Comparison of ENCODE assay signal across 21 mouse cellular contexts in genomic region chr6:22135038-22135631, GRCm38 (mm10).
DNase-seq lines count a peak whose midpoint lies in the region; ATAC-seq lines count a peak whose summit lies in the region.
"Had no signal": no experiment of that assay in that cellular context is flagged by ENCODE, and none has a peak within 500 bp of the region (broad histone marks: within the 10 kb centered on the region; RNA-seq: fewer than 3 reads in every experiment).

No protein-coding gene starts in this region.

- no peak overlapping the region for H3K4me3 ChIP-seq in lung, embryonic 15.5 days
- H3K4me3 ChIP-seq in limb, embryonic 15.5 days = no peak overlapping the region
- H3K4me3 ChIP-seq: embryonic facial prominence, embryonic 12.5 days; forebrain, embryonic 10.5 days; heart, embryonic 10.5 days; hindbrain, embryonic 13.5 days; left cerebral cortex, adult 2 months; midbrain, embryonic 10.5 days had no signal

- no peaks in the 10 kb centered on the region for H3K9me3 ChIP-seq in lung, embryonic 15.5 days
- H3K9me3 ChIP-seq in limb, embryonic 15.5 days = no peaks in the 10 kb centered on the region
- H3K9me3 ChIP-seq: embryonic facial prominence, embryonic 12.5 days; forebrain, embryonic 10.5 days; heart, embryonic 10.5 days; hindbrain, embryonic 13.5 days; midbrain, embryonic 10.5 days had no signal

- WGBS in lung, embryonic 15.5 days = 29% methylated on average over 10 of the region's 10 CpGs
- WGBS in limb, embryonic 15.5 days = 35% methylated on average over 10 of the region's 10 CpGs

- no peak overlapping the region for H3K9ac ChIP-seq in lung, embryonic 15.5 days
- no peak overlapping the region for H3K9ac ChIP-seq in limb, embryonic 15.5 days
- H3K9ac ChIP-seq: embryonic facial prominence, embryonic 12.5 days; forebrain, postnatal 0 days; hindbrain, embryonic 13.5 days had no signal

- no peak overlapping the region for H3K27ac ChIP-seq in lung, embryonic 15.5 days
- peak overlapping the region; percentile 62; the same call in 1 of the 2 replicates for H3K27ac ChIP-seq in limb, embryonic 15.5 days
- H3K27ac ChIP-seq: embryonic facial prominence, embryonic 12.5 days; forebrain, embryonic 10.5 days; heart, embryonic 10.5 days; hindbrain, embryonic 13.5 days; left cerebral cortex, adult 2 months; midbrain, embryonic 10.5 days had no signal

- intact Hi-C loops in heart, postnatal 36 days (cut with DNase I) = no loop called here

- H3K36me3 ChIP-seq in lung, embryonic 15.5 days = no peaks in the 10 kb centered on the region
- no peaks in the 10 kb centered on the region for H3K36me3 ChIP-seq in limb, embryonic 15.5 days
- H3K36me3 ChIP-seq: embryonic facial prominence, embryonic 12.5 days; forebrain, embryonic 10.5 days; heart, embryonic 10.5 days; hindbrain, embryonic 13.5 days; midbrain, embryonic 10.5 days had no signal

- no peaks in the 10 kb centered on the region for H3K27me3 ChIP-seq in lung, embryonic 15.5 days
- H3K27me3 ChIP-seq in limb, embryonic 15.5 days = no peaks in the 10 kb centered on the region
- H3K27me3 ChIP-seq: embryonic facial prominence, embryonic 12.5 days; hindbrain, embryonic 13.5 days had no signal

- no peak overlapping the region for H3K4me2 ChIP-seq in lung, embryonic 15.5 days
- H3K4me2 ChIP-seq in limb, embryonic 15.5 days = no peak overlapping the region
- H3K4me2 ChIP-seq: embryonic facial prominence, embryonic 12.5 days; hindbrain, embryonic 13.5 days had no signal

- DNase-seq in lung, postnatal 14 days = no peak
- DNase-seq in CD4-positive helper T cell, adult 2 months (ENCODE audit: low read depth, low spot score) = peak; percentile 7
- DNase-seq in NIH3T3 (ENCODE audit: low read depth) = peak; percentile 70
- no peak for DNase-seq in heart, postnatal 36 days
- DNase-seq in cerebellum, postnatal 36 days = no peak
- DNase-seq: adrenal gland, postnatal 36 days; cerebellum, adult 18-20 months; forebrain, postnatal 0 days; kidney, adult 8-10 months; kidney, postnatal 14 days; left cerebral cortex, postnatal 4 days; right cerebral cortex, adult 18-20 months had no signal

- peaks cover 8% of the 10 kb centered on the region; the same call in 1 of the 2 replicates for H3K4me1 ChIP-seq in lung, embryonic 15.5 days
- H3K4me1 ChIP-seq in limb, embryonic 15.5 days = peaks cover 11% of the 10 kb centered on the region
- H3K4me1 ChIP-seq: embryonic facial prominence, embryonic 12.5 days; forebrain, embryonic 10.5 days; heart, embryonic 10.5 days; hindbrain, embryonic 13.5 days; midbrain, embryonic 10.5 days had no signal

- ATAC-seq in lung, embryonic 15.5 days (ENCODE audit: borderline replicate concordance, extremely low read depth, low FRiP score, low TSS enrichment) = peak; percentile 57
- ATAC-seq in limb, embryonic 15.5 days (ENCODE audit: insufficient number of reproducible peaks, low FRiP score, low TSS enrichment, low read depth) = no peak; the same call in 1 of the 2 replicates
- ATAC-seq: CD4-positive, CD25-positive, alpha-beta regulatory T cell, adult 4 months; forebrain, postnatal 0 days had no signal

Comparison
In these comparisons a context has a peak if more than half of its experiments do, and no peak if none do; other contexts are left out.
1. DNase-seq: peak in CD4-positive helper T cell, adult 2 months (single experiment) and NIH3T3 (single experiment); none in lung, postnatal 14 days (single experiment), heart, postnatal 36 days (0 of 2) and cerebellum, postnatal 36 days (0 of 2).